Comparison of ENCODE assay signal across 8 mouse cellular contexts in the genomic region with DNA sequence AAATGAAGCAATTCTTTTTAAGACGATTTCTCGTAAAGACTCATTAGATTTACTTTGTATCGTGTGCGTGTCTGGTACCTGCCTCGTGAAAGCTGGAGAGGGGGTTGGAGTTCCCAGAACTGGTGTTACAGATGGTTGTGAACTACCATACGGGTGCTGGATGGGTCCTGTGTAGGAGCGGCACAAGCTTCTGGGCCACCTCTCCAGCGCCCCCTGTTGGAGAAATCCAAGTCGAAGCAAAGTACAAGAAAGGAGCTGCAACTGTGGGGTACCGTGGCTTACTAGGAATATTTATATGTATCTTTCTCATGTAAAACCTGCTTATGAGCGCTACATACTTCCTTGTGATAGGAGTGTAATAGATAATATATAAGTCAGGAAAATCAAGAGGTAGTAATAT.
A peak's percentile ranks its signal among the peaks of the same experiment; 100 is the strongest.
DNase-seq lines count a peak whose midpoint lies in the region; ATAC-seq lines count a peak whose summit lies in the region.

No protein-coding gene starts in this region.

- peak; percentile 58 for DNase-seq in CD4-positive, CD25-positive, alpha-beta regulatory T cell, adult 2 months (ENCODE audit: low read depth, low spot score)
- peak; percentile 10 for DNase-seq in left cerebral cortex, postnatal 4 days
- DNase-seq in left cerebral cortex, postnatal 36 days (ENCODE audit: low spot score in 2 of 2): no peak
- peak; percentile 9 for DNase-seq in cerebellum, adult 8-10 months
- no peak for DNase-seq in yolk sac, embryonic 10.5 days (ENCODE audit: low spot score)
- DNase-seq in Muller cell, postnatal 12 days (ENCODE audit: inconsistent ontology term): no peak

- no peak for ATAC-seq in CD4-positive, CD25-positive, alpha-beta regulatory T cell, adult 4 months
- ATAC-seq in megakaryocyte-erythroid progenitor cell, adult 5-6 weeks (replicated peaks; ENCODE audit: low FRiP score, low TSS enrichment, poor library complexity, severe bottlenecking): peak; percentile 68

- intact Hi-C loops in left cerebral cortex, postnatal 4 days (cut with DNase I): no loop called here
- intact Hi-C loops in left cerebral cortex, postnatal 36 days (cut with DNase I): no loop called here

Comparison
In these comparisons a context has a peak if more than half of its experiments do, and no peak if none do; other contexts are left out.
1. DNase-seq: peak in CD4-positive, CD25-positive, alpha-beta regulatory T cell, adult 2 months (single experiment), left cerebral cortex, postnatal 4 days (single experiment) and cerebellum, adult 8-10 months (single experiment); none in left cerebral cortex, postnatal 36 days (0 of 2), yolk sac, embryonic 10.5 days (single experiment) and Muller cell, postnatal 12 days (single experiment).